Mouse (Mus musculus): ENCODE results near the gene Il1r1. TPM values are rescaled to one million over a fixed set of nuclear protein-coding genes. Genes with fewer than 3 reads are reported as not detected.

Gene Il1r1
- polyA plus RNA-seq, 1 experiment from 2014 or later: 7.5 TPM

GRCm38 (mm10) chr1:40213337-40214159, 11.3 kb upstream of the Il1r1 start:
- no peak overlapping the region for H3K9ac ChIP-seq
- no peaks in the 10 kb centered on the region for H3K36me3 ChIP-seq
- no peak overlapping the region for H3K27ac ChIP-seq
- no peaks in the 10 kb centered on the region for H3K4me1 ChIP-seq (replicated peaks)
- WGBS: 80% methylated on average over 4 of the region's 4 CpGs
- ATAC-seq: no peak
- no peak overlapping the region for H3K4me2 ChIP-seq (replicated peaks)
- H3K9me3 ChIP-seq: no peaks in the 10 kb centered on the region
- H3K27me3 ChIP-seq (replicated peaks): no peaks in the 10 kb centered on the region
- no peak overlapping the region for H3K4me3 ChIP-seq (replicated peaks)

GRCm38 (mm10) chr1:40217521-40217920, 7.4 kb upstream of the Il1r1 start:
- whole genome bisulfite sequencing: 79% methylated on average over 5 of the region's 5 CpGs
- ATAC-seq: no peak

GRCm38 (mm10) chr1:40218603-40219002, 6.3 kb upstream of the Il1r1 start:
- H3K27ac ChIP-seq: no peak overlapping the region
- no peak overlapping the region for H3K9ac ChIP-seq
- no peaks in the 10 kb centered on the region for H3K27me3 ChIP-seq (replicated peaks)
- no peak overlapping the region for H3K4me2 ChIP-seq (replicated peaks)
- WGBS: 62% methylated on average over 3 of the region's 3 CpGs
- H3K9me3 ChIP-seq: no peaks in the 10 kb centered on the region
- no peak overlapping the region for H3K4me3 ChIP-seq (replicated peaks)
- no peak for ATAC-seq
- H3K36me3 ChIP-seq: no peaks in the 10 kb centered on the region
- 0 out of 2 replicates have a peak, but pooled peaks cover 2% of the 10 kb centered on the region for H3K4me1 ChIP-seq (replicated peaks)

More at GRCm38 (mm10) chr1:40217521-40217920, 7.4 kb upstream of the Il1r1 start:
- Histone ChIP-seq H3K27me3 (replicated peaks) (no peaks in the 10 kb centered on the region), H3K27ac (no peak overlapping the region), H3K36me3 (no peaks in the 10 kb centered on the region), H3K4me1 (replicated peaks) (no peaks in the 10 kb centered on the region), H3K9ac (no peak overlapping the region), H3K9me3 (no peaks in the 10 kb centered on the region), H3K4me3 (replicated peaks) (no peak overlapping the region), H3K4me2 (replicated peaks) (no peak overlapping the region)

- ATAC-seq: no peak
- Histone ChIP-seq H3K9ac (no peak overlapping the region), H3K4me3 (replicated peaks) (no peak overlapping the region), H3K4me1 (replicated peaks) (peaks cover 9% of the 10 kb centered on the region; the same call in 1 of the 2 replicates), H3K36me3 (no peaks in the 10 kb centered on the region), H3K9me3 (no peaks in the 10 kb centered on the region), H3K27me3 (replicated peaks) (no peaks in the 10 kb centered on the region), H3K27ac (no peak overlapping the region), H3K4me2 (replicated peaks) (no peak overlapping the region)
- WGBS: 51% methylated on average over 1 of the region's 1 CpGs
These were observed 4.3 kb upstream of the Il1r1 start for GRCm38 (mm10) chr1:40220549-40220948.

- Histone ChIP-seq H3K4me3 (replicated peaks) (no peak overlapping the region), H3K9me3 (no peaks in the 10 kb centered on the region), H3K36me3 (no peaks in the 10 kb centered on the region), H3K4me2 (replicated peaks) (no peak overlapping the region), H3K27me3 (replicated peaks) (no peaks in the 10 kb centered on the region), H3K27ac (no peak overlapping the region), H3K9ac (no peak overlapping the region), H3K4me1 (replicated peaks) (peaks cover 9% of the 10 kb centered on the region; the same call in 1 of the 2 replicates)
- no peak for ATAC-seq
- WGBS: 36% methylated on average over 4 of the region's 4 CpGs
These were observed 3.0 kb upstream of the Il1r1 start for GRCm38 (mm10) chr1:40221864-40222263.

GRCm38 (mm10) chr1:40222680-40223079, 2.2 kb upstream of the Il1r1 start:
- ATAC-seq: no peak
- 78% methylated on average over 8 of the region's 8 CpGs for WGBS
- Histone ChIP-seq H3K4me1 (replicated peaks) (peaks cover 9% of the 10 kb centered on the region; the same call in 1 of the 2 replicates), H3K9me3 (no peaks in the 10 kb centered on the region), H3K4me3 (replicated peaks) (no peak overlapping the region), H3K27ac (no peak overlapping the region; the same call in 1 of the 2 replicates), H3K36me3 (no peaks in the 10 kb centered on the region), H3K27me3 (replicated peaks) (no peaks in the 10 kb centered on the region), H3K9ac (no peak overlapping the region), H3K4me2 (replicated peaks) (no peak overlapping the region)

GRCm38 (mm10) chr1:40223591-40223990, 1.3 kb upstream of the Il1r1 start:
- no peak overlapping the region for H3K4me3 ChIP-seq (replicated peaks)
- no peak for ATAC-seq
- H3K9ac ChIP-seq: no peak overlapping the region
- H3K4me2 ChIP-seq (replicated peaks): no peak overlapping the region
- peaks cover 9% of the 10 kb centered on the region; the same call in 1 of the 2 replicates for H3K4me1 ChIP-seq (replicated peaks)
- H3K27me3 ChIP-seq (replicated peaks): no peaks in the 10 kb centered on the region
- H3K9me3 ChIP-seq: no peaks in the 10 kb centered on the region
- WGBS: 88% methylated on average over 2 of the region's 2 CpGs
- no peaks in the 10 kb centered on the region for H3K36me3 ChIP-seq
- no peak overlapping the region for H3K27ac ChIP-seq

- peaks cover 12% of the 10 kb centered on the region; the same call in 1 of the 2 replicates for H3K4me1 ChIP-seq (replicated peaks)
- H3K27me3 ChIP-seq (replicated peaks): no peaks in the 10 kb centered on the region
- H3K4me2 ChIP-seq (replicated peaks): peak overlapping the region; percentile 52
- 53% methylated on average over 2 of the region's 2 CpGs for WGBS
- H3K4me3 ChIP-seq (replicated peaks): no peak overlapping the region
- no peaks in the 10 kb centered on the region for H3K9me3 ChIP-seq
- H3K9ac ChIP-seq: no peak overlapping the region
- no peak overlapping the region for H3K27ac ChIP-seq
- H3K36me3 ChIP-seq: no peaks in the 10 kb centered on the region
- ATAC-seq: no peak
These were observed 700 bp downstream of the Il1r1 start for GRCm38 (mm10) chr1:40225580-40225979.

GRCm38 (mm10) chr1:40229033-40229432, 4.2 kb downstream of the Il1r1 start:
- Histone ChIP-seq H3K4me2 (replicated peaks) (no peak overlapping the region), H3K36me3 (no peaks in the 10 kb centered on the region), H3K27ac (no peak overlapping the region), H3K4me3 (replicated peaks) (no peak overlapping the region), H3K9ac (no peak overlapping the region), H3K27me3 (replicated peaks) (no peaks in the 10 kb centered on the region), H3K4me1 (replicated peaks) (peaks cover 19% of the 10 kb centered on the region; the same call in 1 of the 2 replicates), H3K9me3 (no peaks in the 10 kb centered on the region)
- no peak for ATAC-seq
- WGBS: 80% methylated on average over 3 of the region's 3 CpGs

- H3K27ac ChIP-seq: no peak overlapping the region
- no peak overlapping the region for H3K4me2 ChIP-seq (replicated peaks)
- H3K4me3 ChIP-seq (replicated peaks): no peak overlapping the region
- H3K9me3 ChIP-seq: no peaks in the 10 kb centered on the region
- ATAC-seq: no peak
- H3K27me3 ChIP-seq (replicated peaks): no peaks in the 10 kb centered on the region
- no peak overlapping the region for H3K9ac ChIP-seq
- H3K4me1 ChIP-seq (replicated peaks): peaks cover 14% of the 10 kb centered on the region; the same call in 1 of the 2 replicates
- WGBS: 64% methylated on average over 3 of the region's 3 CpGs
- no peaks in the 10 kb centered on the region for H3K36me3 ChIP-seq
These were observed 4.9 kb downstream of the Il1r1 start for GRCm38 (mm10) chr1:40229771-40230280.

GRCm38 (mm10) chr1:40230336-40230735, 5.5 kb downstream of the Il1r1 start:
- 57% methylated on average over 7 of the region's 7 CpGs for WGBS
- peak; percentile 37 for ATAC-seq
- no peaks in the 10 kb centered on the region for H3K36me3 ChIP-seq

GRCm38 (mm10) chr1:40231116-40231515, 6.2 kb downstream of the Il1r1 start:
- Histone ChIP-seq H3K9ac (no peak overlapping the region), H3K4me2 (replicated peaks) (no peak overlapping the region), H3K27me3 (replicated peaks) (no peaks in the 10 kb centered on the region), H3K4me1 (replicated peaks) (peaks cover 12% of the 10 kb centered on the region; the same call in 1 of the 2 replicates), H3K36me3 (no peaks in the 10 kb centered on the region), H3K9me3 (no peaks in the 10 kb centered on the region), H3K27ac (no peak overlapping the region), H3K4me3 (replicated peaks) (no peak overlapping the region)
- WGBS: 89% methylated on average over 3 of the region's 3 CpGs
- no peak for ATAC-seq

More at GRCm38 (mm10) chr1:40230336-40230735, 5.5 kb downstream of the Il1r1 start:
- Histone ChIP-seq H3K4me1 (replicated peaks) (peaks cover 12% of the 10 kb centered on the region; the same call in 1 of the 2 replicates), H3K27ac (no peak overlapping the region), H3K27me3 (replicated peaks) (no peaks in the 10 kb centered on the region), H3K4me2 (replicated peaks) (no peak overlapping the region), H3K9me3 (no peaks in the 10 kb centered on the region), H3K4me3 (replicated peaks) (no peak overlapping the region), H3K9ac (no peak overlapping the region)
